Mouse (Mus musculus) megakaryocyte, embryonic 14.5 days (primary cell): ENCODE data around the gene Dab1. TPM values are rescaled to one million over a fixed set of nuclear protein-coding genes. Genes with fewer than 3 reads are reported as not detected.

Source experiments
- H3K27me3 ChIP-seq: replicated peaks from 2 replicates; pipeline ENCODE3; 2012; ENCODE audit warnings: inconsistent platforms
- H3K36me3 ChIP-seq: replicated peaks from 2 replicates; pipeline ENCODE3; 2012; ENCODE audit warnings: low read length, inconsistent platforms, mixed read lengths
- H3K4me1 ChIP-seq: 2 replicates; pipeline ENCODE4 v1.6.1; 2012; ENCODE audit warnings: inconsistent platforms
- H3K4me3 ChIP-seq: replicated peaks from 2 replicates; pipeline ENCODE3; 2012; ENCODE audit warnings: moderate library complexity, mild to moderate bottlenecking, inconsistent platforms
- H3K9me3 ChIP-seq: 2 replicates; pipeline ENCODE4 v1.6.1; 2012; ENCODE audit warnings: inconsistent platforms
- FLI1 ChIP-seq: IDR thresholded peaks from 2 replicates; pipeline ENCODE4 v1.6.1; 2012; ENCODE audit warnings: low read length, inconsistent platforms, mixed read lengths
- GATA1 ChIP-seq: IDR thresholded peaks from 3 replicates; pipeline ENCODE4 v1.6.1; 2012; ENCODE audit warnings: mixed read lengths, low read length, inconsistent platforms, borderline replicate concordance
- polyA plus RNA-seq: library from polyadenylated mRNA; stranded (reverse); fragments of >175 nt; gene quantifications from 2 replicates; pipeline ENCODE4 v1.2.3, GENCODE M21; 2012; ENCODE audit warnings: low replicate concordance; ENCODE audit not compliant: insufficient read depth

Gene Dab1
- polyA plus RNA-seq, 1 experiment: not detected

DNA sequence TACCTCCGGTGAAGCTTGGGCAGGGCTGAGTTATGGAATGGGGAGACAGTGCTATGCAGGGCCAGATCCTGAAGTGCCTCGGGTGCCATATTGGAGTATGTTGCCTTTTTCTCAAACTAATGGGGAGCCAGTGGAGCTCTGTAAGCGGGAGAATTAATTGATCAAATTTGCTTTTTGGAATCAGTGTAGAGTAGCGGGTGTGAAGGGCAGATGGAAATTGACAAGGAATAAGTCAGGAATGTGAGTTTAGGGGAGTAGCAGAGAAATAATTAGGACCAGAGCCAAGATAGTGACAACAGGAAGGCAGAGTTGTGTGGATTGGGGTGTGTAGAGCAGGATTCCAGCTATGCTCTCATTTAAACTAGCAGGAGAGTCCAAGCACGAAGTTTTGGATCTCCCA, 784.9 kb downstream of the Dab1 start:
- H3K4me3 ChIP-seq: no peak overlapping the region

DNA sequence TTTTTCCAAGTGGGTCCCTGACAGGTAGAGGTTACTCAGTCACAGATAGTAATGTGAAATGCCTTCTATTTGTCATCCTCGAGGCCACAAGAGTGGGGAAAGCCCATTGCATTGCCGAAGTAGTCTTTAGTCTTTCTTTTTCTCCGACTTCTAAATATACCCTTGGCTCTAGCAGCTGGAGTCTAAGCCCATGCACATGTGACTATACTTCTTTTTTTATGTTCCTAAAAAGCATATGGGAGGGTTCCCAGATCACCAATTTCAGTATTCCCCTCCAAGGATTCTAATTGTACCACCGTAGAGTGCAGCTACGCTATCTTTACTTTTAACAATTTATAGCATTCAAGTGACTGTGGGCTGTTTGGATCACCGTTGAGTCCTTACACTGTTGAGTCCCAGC, 791.8 kb downstream of the Dab1 start:
- no peak for TF ChIP-seq GATA1
- TF ChIP-seq FLI1: no peak
- no peaks in the 10 kb centered on the region for H3K4me1 ChIP-seq
- H3K36me3 ChIP-seq: no peaks in the 10 kb centered on the region
- H3K27me3 ChIP-seq: no peaks in the 10 kb centered on the region
- H3K4me3 ChIP-seq: no peak overlapping the region
- peaks cover 36% of the 10 kb centered on the region for H3K9me3 ChIP-seq

More for the DNA sequence above, 784.9 kb downstream of the Dab1 start:
- Histone ChIP-seq H3K4me1 (no peaks in the 10 kb centered on the region), H3K27me3 (no peaks in the 10 kb centered on the region), H3K9me3 (peaks cover 11% of the 10 kb centered on the region; the same call in 1 of the 2 replicates), H3K36me3 (no peaks in the 10 kb centered on the region)
- TF ChIP-seq GATA1 (no peak), FLI1 (no peak)

DNA sequence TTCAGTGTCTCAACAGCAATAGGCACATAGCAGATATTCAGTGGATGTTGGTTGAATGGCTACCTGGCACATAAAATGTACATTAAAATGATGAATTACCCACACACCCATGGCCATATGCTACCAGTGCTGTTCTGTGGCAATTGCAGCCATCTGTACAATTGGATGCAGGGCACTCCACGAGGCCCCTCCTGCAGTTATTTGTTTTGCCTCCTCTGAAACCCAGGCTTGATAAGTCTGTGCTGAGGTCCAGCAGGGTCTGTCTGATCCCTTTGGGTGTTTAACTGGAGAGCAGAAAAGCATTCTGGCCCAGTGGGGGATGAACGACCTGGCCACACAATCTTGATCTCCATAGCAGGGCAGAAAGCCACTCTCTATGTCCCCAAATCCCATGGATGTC, 796.3 kb downstream of the Dab1 start:
- H3K4me1 ChIP-seq: no peaks in the 10 kb centered on the region
- H3K27me3 ChIP-seq: no peaks in the 10 kb centered on the region
- no peak overlapping the region for H3K4me3 ChIP-seq
- H3K9me3 ChIP-seq: peaks cover 36% of the 10 kb centered on the region
- no peaks in the 10 kb centered on the region for H3K36me3 ChIP-seq
- no peak for TF ChIP-seq FLI1

DNA sequence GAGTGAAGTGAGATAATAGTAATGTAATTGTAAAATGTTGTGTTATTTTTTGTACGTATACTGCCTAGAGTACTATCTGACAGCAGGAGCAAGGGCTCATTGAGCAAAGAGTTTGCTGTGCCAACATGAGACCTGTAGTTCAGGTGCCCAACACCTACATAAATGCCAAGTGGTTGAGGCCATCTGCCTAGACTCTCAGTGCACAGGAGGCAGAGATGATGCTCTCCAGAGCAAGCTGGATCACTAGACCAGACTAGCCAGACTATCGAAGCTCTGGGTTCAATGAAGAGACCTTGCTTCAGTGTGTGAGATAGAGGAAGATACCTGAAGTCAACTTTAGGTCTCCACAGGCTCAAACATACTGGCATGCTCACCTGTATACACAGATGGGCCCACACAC, 799.2 kb downstream of the Dab1 start:
- Histone ChIP-seq H3K4me3 (no peak overlapping the region), H3K4me1 (no peaks in the 10 kb centered on the region), H3K36me3 (no peaks in the 10 kb centered on the region), H3K27me3 (no peaks in the 10 kb centered on the region), H3K9me3 (peaks cover 27% of the 10 kb centered on the region)
- TF ChIP-seq GATA1 (no peak), FLI1 (no peak)

DNA sequence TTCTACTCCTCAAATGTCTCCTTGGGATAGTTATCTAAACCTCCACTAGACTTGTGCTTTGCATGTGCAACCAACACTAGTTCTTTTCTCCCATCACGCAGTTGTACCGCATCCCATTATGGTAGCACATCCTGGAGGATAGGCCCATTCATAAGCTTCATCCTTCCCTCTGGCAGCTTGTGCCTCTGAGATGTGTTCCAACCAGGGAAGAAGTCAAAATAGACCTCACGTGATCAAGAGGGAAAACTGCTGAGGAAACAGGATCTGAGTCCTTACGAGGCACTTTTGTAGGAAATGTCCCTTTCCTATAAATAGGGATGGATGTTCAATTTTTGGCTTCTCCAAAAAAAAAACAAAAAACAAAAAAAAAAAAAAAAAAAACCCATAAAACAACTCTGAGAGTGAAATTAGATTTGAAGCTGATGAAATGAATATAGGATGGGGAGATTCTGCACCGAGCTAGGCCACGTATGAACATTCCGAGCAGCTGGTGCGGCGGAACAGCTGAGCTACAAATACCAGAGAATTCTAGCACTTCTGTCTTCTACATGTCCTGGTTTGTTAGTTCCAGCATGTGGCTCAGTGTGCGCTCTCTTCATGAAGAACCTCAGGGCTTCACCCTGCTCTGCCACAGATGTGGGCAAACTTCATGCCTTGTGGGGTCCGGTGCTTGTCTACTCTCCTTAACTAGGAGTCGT, 802.0 kb downstream of the Dab1 start:
- Histone ChIP-seq H3K36me3 (no peaks in the 10 kb centered on the region), H3K9me3 (peaks cover 27% of the 10 kb centered on the region), H3K27me3 (no peaks in the 10 kb centered on the region), H3K4me1 (no peaks in the 10 kb centered on the region), H3K4me3 (no peak overlapping the region)
- TF ChIP-seq FLI1: no peak
- no peak for TF ChIP-seq GATA1

DNA sequence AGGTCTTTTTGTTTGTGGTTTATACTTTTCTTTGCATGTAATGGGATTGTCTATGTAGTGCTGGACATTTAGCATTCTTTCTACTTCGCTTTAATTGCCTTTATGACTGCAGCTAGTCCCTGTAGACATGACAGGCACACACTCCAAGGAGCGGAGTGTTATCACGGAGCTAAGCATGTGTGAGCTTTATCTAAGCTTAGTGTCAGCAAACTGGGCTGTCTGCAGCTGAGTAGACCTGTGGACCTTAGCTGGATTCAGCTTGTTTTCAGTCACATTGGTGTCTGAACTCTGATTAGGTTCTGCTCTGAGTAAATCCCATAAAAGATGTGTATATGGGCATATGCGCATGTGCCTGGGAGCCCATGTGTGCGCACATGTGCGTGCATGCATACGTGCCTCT, 810.0 kb downstream of the Dab1 start:
- no peaks in the 10 kb centered on the region for H3K4me1 ChIP-seq
- H3K36me3 ChIP-seq: no peaks in the 10 kb centered on the region
- H3K4me3 ChIP-seq: no peak overlapping the region
- H3K27me3 ChIP-seq: no peaks in the 10 kb centered on the region
- TF ChIP-seq FLI1: no peak
- TF ChIP-seq GATA1: no peak
- H3K9me3 ChIP-seq: peaks cover 33% of the 10 kb centered on the region

DNA sequence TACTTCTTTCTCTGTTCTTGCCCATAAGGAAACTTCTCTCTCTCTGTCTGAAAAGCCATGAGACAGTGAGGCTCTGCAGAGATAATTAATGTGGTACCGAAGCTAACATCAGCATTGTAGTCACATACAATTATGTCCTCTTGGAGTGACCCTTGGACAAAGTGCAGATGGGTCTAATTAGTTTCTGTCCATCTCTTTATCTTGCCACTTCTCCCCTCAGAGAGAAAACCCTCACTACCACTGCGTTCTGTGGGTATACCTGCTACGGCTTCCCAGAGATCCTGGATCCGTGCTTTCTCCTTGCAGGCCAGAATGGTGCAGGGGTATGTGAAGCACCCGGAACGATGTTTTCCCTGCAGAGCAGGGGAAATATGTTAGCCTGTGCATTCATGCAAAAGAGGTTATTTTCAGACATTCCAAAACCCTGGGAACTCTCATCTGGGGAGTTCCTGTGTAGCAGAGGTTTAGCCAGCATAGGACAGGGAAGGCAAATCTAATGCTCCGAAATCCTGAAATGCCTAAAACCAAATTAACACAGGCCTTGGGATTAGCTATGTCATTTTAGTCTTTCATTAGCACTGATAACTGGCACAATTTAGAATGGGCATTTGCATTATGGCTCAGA, 812.2 kb downstream of the Dab1 start:
- TF ChIP-seq GATA1 (no peak), FLI1 (no peak)

DNA sequence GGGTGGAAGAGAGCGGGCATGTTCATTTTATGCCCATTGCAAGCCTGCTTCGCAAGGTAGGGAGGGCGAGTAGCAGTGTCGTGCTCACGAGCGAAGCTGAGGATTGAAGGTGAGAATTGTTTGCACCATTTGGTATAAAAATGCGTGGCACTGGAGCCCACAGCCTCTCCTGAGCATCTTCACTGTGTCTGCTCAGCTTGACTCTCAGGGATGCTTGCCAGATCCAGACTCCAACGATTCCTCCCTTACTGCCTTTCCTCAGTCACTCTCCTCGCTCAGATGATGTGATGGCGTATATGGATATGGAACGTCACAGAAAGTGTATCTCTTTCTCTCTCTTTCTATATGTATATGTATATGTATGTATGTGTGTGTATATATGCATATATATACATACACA, 813.0 kb downstream of the Dab1 start:
- Histone ChIP-seq H3K4me3 (no peak overlapping the region), H3K27me3 (no peaks in the 10 kb centered on the region), H3K9me3 (peaks cover 31% of the 10 kb centered on the region), H3K4me1 (no peaks in the 10 kb centered on the region), H3K36me3 (no peaks in the 10 kb centered on the region)
- no peak for TF ChIP-seq FLI1
- no peak for TF ChIP-seq GATA1

More for the DNA sequence above, 812.2 kb downstream of the Dab1 start:
- Histone ChIP-seq H3K9me3 (peaks cover 34% of the 10 kb centered on the region), H3K27me3 (no peaks in the 10 kb centered on the region), H3K36me3 (no peaks in the 10 kb centered on the region), H3K4me3 (no peak overlapping the region), H3K4me1 (no peaks in the 10 kb centered on the region)

DNA sequence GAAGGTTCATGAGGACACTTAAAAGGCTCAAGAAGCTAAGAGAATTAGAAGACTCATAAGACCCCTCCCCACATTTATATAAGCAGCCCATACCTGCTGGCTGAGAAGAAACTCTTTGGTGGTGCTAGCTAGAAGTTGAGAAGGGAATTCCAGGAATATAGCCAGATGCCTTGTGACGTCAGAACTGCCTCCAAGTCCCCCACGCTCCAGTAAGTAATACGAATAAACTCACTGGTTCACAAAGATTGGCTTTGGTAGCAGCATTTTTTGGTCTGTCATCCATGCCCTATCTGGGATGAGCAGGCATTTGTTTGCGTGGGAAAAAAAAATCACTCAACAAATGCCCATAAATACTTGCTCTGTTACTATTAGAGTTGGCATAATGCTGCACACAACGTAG, 816.6 kb downstream of the Dab1 start:
- TF ChIP-seq GATA1 (no peak), FLI1 (no peak)
- peaks cover 44% of the 10 kb centered on the region for H3K9me3 ChIP-seq
- H3K4me3 ChIP-seq: no peak overlapping the region
- H3K4me1 ChIP-seq: no peaks in the 10 kb centered on the region
- no peaks in the 10 kb centered on the region for H3K36me3 ChIP-seq
- H3K27me3 ChIP-seq: no peaks in the 10 kb centered on the region

DNA sequence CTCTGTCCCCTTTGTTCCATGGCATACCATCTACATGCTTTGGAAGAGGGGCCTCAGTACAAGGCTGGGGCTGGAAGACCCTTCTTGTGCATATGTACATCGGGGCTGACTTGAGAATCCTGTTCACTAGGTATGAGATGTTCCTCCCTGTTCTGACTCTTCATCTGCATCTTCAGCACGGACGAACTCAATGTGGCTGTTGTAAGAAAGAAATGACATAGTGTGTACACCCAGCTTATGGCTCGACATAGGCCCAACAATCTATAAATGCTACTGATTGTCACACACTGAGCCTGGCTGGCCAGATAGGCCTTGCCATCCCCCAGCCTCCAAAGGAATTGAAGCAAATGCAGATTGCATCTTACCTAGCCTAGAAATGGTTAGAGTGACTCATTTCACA, 817.3 kb downstream of the Dab1 start:
- H3K4me3 ChIP-seq: no peak overlapping the region
- no peaks in the 10 kb centered on the region for H3K4me1 ChIP-seq
- H3K27me3 ChIP-seq: no peaks in the 10 kb centered on the region
- TF ChIP-seq GATA1 (no peak), FLI1 (no peak)
- H3K9me3 ChIP-seq: peaks cover 41% of the 10 kb centered on the region
- no peaks in the 10 kb centered on the region for H3K36me3 ChIP-seq

DNA sequence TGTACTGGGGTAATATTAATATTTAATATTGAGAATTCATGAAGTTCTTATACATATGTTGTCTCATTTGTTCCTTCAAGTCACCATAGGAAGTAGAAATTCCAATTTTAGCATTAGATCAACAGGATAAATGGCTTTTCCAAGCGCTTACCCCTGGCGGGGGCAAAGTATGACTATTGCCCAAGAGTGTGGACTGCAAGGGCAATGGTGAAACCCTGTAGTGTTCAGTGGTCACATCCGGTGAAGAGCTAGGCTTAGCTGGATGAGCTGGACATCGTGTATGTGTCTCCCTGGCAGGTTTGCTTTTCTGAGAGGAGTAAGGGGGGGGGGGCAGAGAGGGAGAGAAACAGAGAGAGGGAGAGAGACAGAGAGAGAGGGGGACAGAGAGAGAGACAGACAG, 819.6 kb downstream of the Dab1 start:
- TF ChIP-seq FLI1 (no peak), GATA1 (no peak)
- Histone ChIP-seq H3K36me3 (no peaks in the 10 kb centered on the region), H3K27me3 (no peaks in the 10 kb centered on the region), H3K9me3 (peaks cover 33% of the 10 kb centered on the region), H3K4me3 (no peak overlapping the region), H3K4me1 (no peaks in the 10 kb centered on the region)
